Mouse (Mus musculus): ENCODE results near the gene Actr1b.
A peak's percentile ranks its signal among the peaks of the same experiment; 100 is the strongest.

Actr1b gene

DNA sequence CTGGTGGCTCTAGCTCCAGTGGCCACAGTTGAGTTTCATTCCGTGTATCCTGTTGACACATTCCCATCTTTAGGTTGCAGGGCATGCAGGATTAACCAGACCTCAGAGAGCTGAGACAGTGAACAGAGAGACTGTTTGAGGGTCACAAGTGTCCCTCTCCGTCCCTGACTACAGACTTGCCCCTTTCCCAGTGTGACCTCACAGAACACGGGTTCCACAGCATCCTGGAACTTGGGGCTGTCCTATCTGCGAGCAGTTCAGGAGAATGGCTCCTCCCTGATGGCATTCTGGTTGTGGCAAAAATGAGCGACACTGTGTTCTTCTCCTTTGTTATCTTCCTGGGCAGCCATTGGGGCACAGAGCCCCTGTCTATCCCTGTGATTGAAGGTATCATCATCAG, at the start of gene Actr1b:
Gene Actr1b (minus strand): TSS at position 112 of the 400 bp plus-strand sequence.
- no peak for DNase-seq (ENCODE audit: low spot score in 2 of 2)

GRCm38 (mm10) chr1:36761568-36761967, 47.3 kb upstream of the Actr1b start, which contains the start of gene Zap70:
Zap70 (plus strand) TSS chr1:36761798.
- DNase-seq (ENCODE audit: low spot score in 2 of 2) = no peak

DNA sequence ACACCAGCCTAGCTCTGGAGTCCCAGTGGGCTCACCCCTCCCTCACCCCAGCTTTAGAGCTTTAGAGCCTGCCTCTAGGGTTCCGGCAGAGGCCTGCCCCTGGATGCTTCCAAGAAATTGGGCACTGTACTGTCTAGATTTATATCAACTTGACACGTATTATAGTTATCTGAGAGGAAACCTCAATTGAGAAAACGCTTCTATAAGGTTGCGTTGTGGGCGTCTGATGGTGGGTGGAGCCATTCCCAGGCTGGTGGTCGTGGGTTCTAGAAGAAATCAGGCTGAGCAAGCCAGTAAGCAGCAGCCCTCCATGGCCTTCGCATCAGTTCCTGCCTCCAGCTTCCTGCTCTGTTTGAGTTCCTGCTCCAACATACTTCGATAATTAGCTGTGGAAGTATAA, 46.8 kb upstream of the Actr1b start:
- DNase-seq (ENCODE audit: low spot score in 2 of 2) = no peak

DNA sequence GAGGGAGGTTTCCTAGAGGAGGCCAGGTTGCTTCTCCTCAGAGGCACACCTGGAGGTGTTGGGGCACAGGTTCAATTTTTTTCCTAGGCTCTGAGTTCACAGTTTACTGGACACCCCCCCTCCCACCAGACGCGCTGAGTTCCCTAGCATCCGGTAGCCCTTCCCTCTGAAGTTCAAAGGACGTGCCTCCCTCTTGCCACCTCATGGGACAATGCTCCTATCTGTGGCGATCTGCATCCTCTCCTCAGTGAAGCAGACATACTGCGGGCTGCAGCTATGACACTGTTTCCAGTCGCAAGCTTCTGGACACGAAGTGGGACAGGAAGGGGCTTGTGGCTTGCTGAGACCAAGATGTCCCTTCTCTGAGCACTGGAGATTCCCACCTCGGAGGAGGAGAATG, 46.2 kb upstream of the Actr1b start:
- no peak for DNase-seq (ENCODE audit: low spot score in 2 of 2)

GRCm38 (mm10) chr1:36759076-36759475, 44.9 kb upstream of the Actr1b start:
- DNase-seq (ENCODE audit: low spot score in 2 of 2) = no peak

DNA sequence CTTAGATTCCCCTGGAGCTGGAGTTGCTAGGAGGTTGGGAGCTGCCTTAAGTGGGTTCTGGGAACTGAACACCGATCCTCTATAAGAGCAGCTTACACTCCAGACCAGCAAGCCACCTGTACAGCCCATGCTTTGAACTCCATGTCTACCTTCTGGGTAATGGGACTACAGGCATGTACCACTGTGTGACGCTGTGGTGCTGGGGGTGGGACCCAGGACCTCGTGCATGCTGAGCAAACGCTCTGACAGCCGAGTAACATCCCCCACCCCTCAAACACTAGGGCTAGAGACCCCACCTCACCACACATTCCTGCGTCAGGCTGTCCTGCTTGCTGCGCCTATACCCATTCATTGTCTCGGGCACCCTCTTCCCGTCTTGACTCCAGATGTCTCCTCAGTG, 44.3 kb upstream of the Actr1b start:
- DNase-seq (ENCODE audit: low spot score in 2 of 2) = no peak

DNA sequence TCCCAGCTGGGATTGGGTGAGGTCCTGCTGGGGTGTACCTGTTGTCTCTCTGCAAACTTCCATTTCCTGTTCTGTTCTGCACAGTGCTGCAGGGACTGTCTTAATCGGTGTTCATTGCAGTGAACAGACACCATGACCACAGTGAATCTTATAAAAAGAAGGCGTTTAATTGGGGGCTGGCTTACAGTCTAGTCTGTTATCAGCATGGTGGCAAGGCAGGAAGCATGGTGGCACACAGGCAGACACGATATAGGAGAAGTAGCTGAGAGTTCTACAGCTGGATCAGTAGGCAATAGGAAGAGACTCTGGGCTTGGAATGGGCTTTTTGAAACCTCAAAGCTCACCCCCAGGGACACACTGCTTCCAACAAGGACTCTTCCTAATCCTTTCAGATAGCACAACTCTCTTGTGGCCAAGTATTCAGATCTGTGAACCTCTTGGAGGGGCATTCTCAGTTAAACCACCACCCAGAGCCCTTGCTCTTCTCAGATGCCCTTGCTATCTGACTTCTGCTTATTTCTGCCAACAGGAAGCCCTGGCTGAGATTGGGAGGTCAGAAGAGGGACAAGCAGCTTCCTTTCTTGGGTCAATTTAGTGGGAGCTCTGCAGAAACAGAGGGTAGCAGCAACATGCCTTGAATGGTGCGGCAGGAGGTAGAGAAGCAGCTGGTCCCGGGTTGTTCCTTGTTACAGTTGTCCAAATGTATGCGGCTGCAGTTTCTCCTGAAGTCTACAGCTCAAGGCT, 39.9 kb upstream of the Actr1b start:
- DNase-seq (ENCODE audit: low spot score in 2 of 2) = no peak

GRCm38 (mm10) chr1:36746452-36746851, 32.2 kb upstream of the Actr1b start:
- no peak for DNase-seq (ENCODE audit: low spot score in 2 of 2)

DNA sequence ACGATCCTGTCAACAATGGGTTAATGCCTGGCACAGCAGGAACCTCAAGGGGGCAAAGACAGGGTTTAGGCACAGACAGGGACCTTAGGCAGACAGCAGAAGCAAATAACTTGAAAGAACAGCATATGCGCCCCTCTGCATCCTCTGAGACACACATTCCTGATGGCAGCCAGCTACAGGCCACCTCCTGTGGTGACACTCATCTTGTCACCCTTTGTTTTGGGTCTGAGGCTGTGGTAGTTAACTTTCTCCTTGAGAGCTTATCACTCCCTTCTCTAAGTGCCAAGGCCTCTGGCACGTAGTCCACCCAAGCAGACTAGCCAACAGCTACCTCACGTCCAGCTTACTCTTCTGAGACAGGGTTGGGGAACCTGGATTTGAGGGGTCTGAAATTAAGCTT, 31.4 kb upstream of the Actr1b start:
- DNase-seq (ENCODE audit: low spot score in 2 of 2) = no peak

GRCm38 (mm10) chr1:36744268-36744944, 30.2 kb upstream of the Actr1b start:
- DNase-seq (ENCODE audit: low spot score in 2 of 2) = peak; percentile 85 to 92

DNA sequence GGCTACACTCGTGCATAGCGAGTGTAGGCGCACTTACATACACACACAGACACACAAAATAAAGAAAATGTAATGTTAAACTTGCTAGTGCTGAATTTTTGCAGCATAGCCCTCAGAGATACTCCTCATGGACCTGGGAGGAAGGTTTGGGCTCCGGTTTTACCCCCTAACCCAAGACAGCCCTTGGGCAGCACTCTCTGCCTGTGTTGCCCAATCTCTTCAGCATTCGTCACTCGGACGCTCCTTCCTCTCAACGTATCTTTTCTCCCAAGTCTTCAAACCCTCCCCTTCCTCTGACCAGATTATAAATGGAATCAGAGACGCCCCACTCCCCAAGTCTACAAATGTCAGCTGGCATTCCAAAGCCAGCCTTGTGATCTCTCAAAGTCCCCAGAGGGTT, 28.8 kb upstream of the Actr1b start:
- no peak for DNase-seq (ENCODE audit: low spot score in 2 of 2)

- DNase-seq (ENCODE audit: low spot score in 2 of 2) = no peak
Measured at GRCm38 (mm10) chr1:36739231-36739630, 25.0 kb upstream of the Actr1b start.

DNA sequence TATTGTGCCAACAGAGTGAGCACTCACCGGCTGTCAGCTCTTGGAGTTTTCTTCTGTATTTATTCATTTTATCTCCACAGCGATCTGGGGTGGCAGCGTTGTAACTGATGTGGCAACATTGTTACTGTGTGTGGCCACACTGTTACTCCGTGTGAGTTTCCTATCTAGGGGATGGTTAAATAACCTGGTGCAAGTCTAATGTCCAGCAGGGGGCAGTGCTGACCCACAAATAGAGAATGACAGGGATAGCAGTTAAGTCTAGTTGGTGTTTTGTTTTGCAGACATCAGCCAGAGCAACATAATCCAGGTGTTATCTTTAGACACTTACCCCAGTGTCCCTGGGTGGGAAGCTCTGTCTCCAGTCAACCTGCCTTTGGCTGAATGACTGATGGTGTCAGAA, 23.1 kb upstream of the Actr1b start:
- DNase-seq (ENCODE audit: low spot score in 2 of 2) = peak; percentile 91 to 94

DNA sequence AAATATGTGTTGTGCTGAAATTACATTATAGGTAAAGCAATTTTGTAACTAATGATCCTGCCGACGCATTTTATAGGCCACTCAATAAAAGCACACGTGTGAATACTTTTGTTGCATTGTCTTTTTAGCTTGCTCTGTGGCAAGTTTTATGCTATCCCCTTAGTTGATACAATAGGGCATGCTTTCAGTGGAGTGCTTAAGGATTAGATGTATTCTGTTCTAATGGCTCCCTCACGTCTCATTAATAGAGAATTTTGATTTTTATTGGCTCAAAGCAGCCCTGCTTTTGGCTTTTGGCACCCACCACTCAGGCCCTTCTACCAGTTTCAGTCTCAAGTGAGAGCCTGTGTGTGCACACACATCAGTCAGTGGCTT, 9.8 kb upstream of the Actr1b start:
- no peak for DNase-seq (ENCODE audit: low spot score in 2 of 2)

DNA sequence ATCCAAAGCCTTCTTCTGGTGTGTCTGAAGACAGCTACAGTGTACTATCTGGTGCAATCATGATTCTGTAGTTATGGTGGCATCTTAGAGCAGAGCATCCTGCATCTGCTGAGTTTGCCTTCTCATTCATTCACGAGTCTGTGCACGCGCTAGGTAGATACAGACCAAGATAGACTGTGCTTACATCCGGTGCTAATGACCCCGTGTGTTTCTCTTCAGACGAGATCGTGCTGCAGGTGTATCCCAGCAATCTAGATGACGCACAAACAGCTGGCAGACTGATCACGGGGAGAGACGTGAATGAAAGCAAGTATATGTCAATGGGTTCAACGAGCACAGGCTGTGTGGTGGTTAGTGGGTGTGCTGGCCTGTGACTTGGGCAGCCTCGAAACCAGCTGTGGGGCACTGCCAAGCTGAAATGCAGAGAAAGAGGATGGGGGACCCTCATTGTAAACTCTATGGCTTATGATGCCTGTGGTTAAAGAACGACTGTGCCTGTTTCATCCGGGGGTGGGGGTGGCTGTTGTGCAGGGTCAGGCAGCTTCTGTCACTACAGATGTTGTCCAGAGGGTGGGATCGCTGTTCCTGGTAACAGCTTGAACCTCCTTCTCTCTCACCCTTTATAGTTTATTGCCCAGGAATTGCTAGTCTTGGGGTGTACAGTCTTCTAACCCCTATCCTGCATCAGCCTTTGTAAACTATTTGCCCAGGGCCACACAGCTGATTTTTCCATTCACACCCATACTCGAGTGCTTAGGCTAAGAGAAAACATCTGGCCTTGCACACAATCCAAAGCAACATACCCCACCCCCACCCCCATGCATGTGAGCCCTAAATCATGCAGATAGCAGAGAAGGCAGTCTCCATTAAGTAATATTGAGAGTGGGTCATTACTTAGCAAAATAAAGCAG, 9.2 kb upstream of the Actr1b start:
- no peak for DNase-seq (ENCODE audit: low spot score in 2 of 2)

DNA sequence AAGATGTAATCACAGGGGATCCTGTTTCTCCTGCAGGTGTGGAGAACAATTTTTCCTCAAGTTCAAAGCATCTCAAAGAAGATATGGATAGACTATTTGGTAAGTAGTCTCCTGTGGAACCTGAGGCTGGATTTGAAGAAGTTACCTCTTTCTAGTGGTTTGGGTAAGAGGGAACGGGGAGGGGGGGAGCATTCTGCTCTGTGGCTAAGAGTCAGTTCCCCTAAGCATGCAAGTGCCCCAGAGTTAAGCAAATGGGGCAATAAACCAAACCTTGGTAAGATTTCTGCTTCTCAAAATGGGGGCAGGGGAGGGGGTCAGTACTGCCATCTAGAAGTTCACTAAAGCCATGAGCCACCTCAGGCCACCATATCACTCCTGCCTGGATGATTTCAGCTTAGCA, 4.6 kb upstream of the Actr1b start:
- no peak for DNase-seq (ENCODE audit: low spot score in 2 of 2)

DNA sequence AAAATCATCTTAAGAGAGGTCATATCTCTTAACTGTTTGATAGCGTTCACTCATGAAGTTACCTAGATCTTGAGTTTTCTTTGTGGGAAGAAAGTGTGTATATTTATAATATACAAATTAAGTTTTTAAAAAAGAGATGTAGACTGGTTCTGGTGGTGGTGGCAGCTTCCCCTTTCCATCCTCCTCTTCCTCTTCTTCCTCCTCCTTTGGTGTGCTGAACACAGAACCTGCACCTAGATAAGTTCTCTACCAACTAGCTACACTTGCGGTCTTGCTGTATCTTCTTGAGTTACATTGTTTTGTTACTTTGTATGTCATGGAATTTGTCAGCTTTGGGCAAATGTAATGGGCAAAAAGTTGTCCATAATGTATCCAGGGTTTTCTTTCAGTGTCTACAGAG, 3.1 kb downstream of the Actr1b start:
- DNase-seq (ENCODE audit: low spot score in 2 of 2) = no peak

DNA sequence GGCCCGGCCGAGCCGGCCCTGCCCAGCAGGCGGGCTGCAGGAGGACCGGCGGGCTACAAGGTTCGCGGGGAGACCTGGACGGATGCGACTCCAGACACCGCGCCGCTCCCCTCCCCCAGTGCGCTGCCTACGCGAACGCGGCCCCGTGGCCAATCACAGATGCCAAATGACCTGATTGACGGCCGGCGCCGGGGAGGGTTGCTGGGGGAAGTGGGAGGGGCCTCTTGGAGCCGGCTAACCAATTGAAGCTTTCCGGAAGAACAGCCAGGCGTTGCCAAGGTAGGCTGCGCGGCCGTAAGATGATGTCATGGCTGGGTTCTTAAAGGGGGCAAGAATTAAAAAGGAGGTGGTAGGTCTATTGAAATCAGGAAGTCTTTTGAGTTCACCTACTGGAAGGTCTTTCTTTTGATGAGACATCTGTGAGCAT, 4.4 kb downstream of the Actr1b start, which contains the start of gene 4933424G06Rik:
Gene 4933424G06Rik (plus strand): TSS at position 296 of the 427 bp plus-strand sequence.
- peak; percentile 98 for DNase-seq (ENCODE audit: low spot score in 2 of 2)

GRCm38 (mm10) chr1:36709055-36709853, 5.0 kb downstream of the Actr1b start:
- DNase-seq (ENCODE audit: low spot score in 2 of 2) = peak in 1 of 2 experiments; percentile 43

GRCm38 (mm10) chr1:36708626-36709025, 5.6 kb downstream of the Actr1b start:
- DNase-seq (ENCODE audit: low spot score in 2 of 2) = no peak

DNA sequence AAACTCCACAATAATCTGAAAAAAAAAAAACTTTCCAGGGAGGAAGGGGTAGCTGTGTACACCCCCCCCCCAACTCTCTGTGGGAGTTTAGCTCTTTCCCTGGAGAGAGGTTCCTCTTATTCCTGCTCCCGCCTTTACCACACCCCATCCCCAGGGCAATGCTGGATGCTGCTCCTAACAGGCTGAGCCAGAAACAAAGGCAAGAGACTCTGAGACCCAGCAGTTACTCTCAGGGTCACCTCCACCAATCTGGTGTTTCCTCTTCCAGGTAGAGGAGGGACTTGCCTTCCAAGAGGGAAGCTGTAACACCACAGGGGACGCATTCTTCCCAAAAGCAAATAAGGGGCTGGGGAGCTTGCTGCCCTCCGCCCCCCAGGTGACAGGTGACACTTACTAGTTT, 6.4 kb downstream of the Actr1b start:
- DNase-seq (ENCODE audit: low spot score in 2 of 2) = no peak
